Mouse (Mus musculus) embryonic fibroblast, embryonic 13.5 days (primary cell): Measurements from ENCODE around the gene Exoc4.

Experiments used
- CTCF ChIP-seq: IDR thresholded peaks from 2 replicates; pipeline ENCODE4 v1.5.1; 2011; ENCODE audit warnings: mild to moderate bottlenecking, control low read depth, low read length, moderate library complexity, borderline replicate concordance; ENCODE audit not compliant: insufficient read depth
- POLR2A ChIP-seq: IDR thresholded peaks from 2 replicates; pipeline ENCODE4 v1.6.1; 2011; ENCODE audit warnings: low read depth, mild to moderate bottlenecking, control low read depth, low read length, moderate library complexity

GRCm38 (mm10) chr6:33721166-33721565 lies 472.3 kb downstream of the Exoc4 start:
- no peak for TF ChIP-seq POLR2A
- no peak for TF ChIP-seq CTCF
